18 mouse cellular contexts compared by ENCODE assay signal in the genomic region with DNA sequence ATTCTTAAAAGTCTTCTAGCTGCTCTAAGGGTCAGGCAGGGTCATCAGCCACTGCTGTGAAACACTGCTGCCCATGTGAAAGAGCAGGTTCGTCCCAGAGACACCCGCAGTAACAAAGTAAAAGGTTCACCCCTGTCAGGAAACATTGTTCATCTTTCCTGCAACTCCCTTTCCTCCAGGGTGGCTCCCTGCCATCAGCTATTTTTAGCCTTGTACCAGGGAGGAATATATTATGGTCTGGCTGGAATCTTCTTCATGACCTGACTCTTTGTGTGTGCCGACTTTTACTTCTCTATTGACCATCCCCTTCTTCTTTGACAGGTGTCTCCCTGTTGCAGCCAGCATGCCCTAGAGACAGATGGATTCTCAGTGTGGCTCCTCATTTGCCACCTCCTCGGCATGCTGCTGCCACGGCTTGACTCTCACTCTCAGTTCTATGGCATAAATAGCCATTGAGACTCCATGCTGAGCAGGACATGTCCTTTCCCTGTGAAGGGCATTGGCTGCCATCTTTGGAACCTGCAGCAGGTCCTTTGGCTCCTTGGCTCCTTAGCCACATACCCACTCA. TPM values are rescaled to one million over a fixed set of nuclear protein-coding genes. Genes with fewer than 3 reads are reported as not detected.
DNase-seq lines count a peak whose midpoint lies in the region; ATAC-seq lines count a peak whose summit lies in the region.
"Had no signal": no experiment of that assay in that cellular context is flagged by ENCODE, and none has a peak within 500 bp of the region (broad histone marks: within the 10 kb centered on the region; RNA-seq: fewer than 3 reads in every experiment).

No protein-coding gene starts in this region.

- H3K27ac ChIP-seq in midbrain, embryonic 11.5 days (ENCODE audit: low read depth, low read length) = no peak overlapping the region
- H3K27ac ChIP-seq in midbrain, embryonic 14.5 days (replicated peaks; ENCODE audit: low read depth, low read length) = no peak overlapping the region
- H3K27ac ChIP-seq in heart, embryonic 13.5 days (replicated peaks) = 0 out of 2 replicates have a peak overlapping the region, but pooled peaks have one; percentile 28
- no peak overlapping the region for H3K27ac ChIP-seq in forebrain, embryonic 12.5 days
- H3K27ac ChIP-seq: limb, embryonic 12.5 days; neural tube, embryonic 13.5 days; stomach, embryonic 15.5 days had no signal

- H3K4me2 ChIP-seq in midbrain, embryonic 11.5 days = no peak overlapping the region
- no peak overlapping the region for H3K4me2 ChIP-seq in midbrain, embryonic 14.5 days (ENCODE audit: low read length)
- H3K4me2 ChIP-seq in heart, embryonic 13.5 days = no peak overlapping the region
- no peak overlapping the region for H3K4me2 ChIP-seq in forebrain, embryonic 12.5 days
- H3K4me2 ChIP-seq: limb, embryonic 12.5 days; neural tube, embryonic 13.5 days; stomach, embryonic 15.5 days had no signal

- 71% methylated on average over 5 of the region's 5 CpGs for WGBS in midbrain, embryonic 11.5 days
- WGBS in midbrain, embryonic 14.5 days = 55% methylated on average over 5 of the region's 5 CpGs
- 55% methylated on average over 5 of the region's 5 CpGs for whole genome bisulfite sequencing in heart, embryonic 13.5 days
- WGBS in forebrain, embryonic 12.5 days = 67% methylated on average over 5 of the region's 5 CpGs

- no peaks in the 10 kb centered on the region for H3K9me3 ChIP-seq in midbrain, embryonic 11.5 days (ENCODE audit: control insufficient read depth, low read length)
- H3K9me3 ChIP-seq in midbrain, embryonic 14.5 days (ENCODE audit: control insufficient read depth, low read length) = no peaks in the 10 kb centered on the region
- H3K9me3 ChIP-seq in heart, embryonic 13.5 days = peaks cover 7% of the 10 kb centered on the region
- no peaks in the 10 kb centered on the region for H3K9me3 ChIP-seq in forebrain, embryonic 12.5 days
- H3K9me3 ChIP-seq: limb, embryonic 12.5 days; stomach, embryonic 15.5 days had no signal

- intact Hi-C loops in left cerebral cortex, postnatal 14 days (cut with DNase I) = no loop called here

- no peak overlapping the region for H3K4me3 ChIP-seq in midbrain, embryonic 11.5 days (ENCODE audit: low read depth, low read length)
- H3K4me3 ChIP-seq in midbrain, embryonic 14.5 days (replicated peaks; ENCODE audit: low read depth, low read length) = no peak overlapping the region
- no peak overlapping the region for H3K4me3 ChIP-seq in heart, embryonic 13.5 days
- no peak overlapping the region for H3K4me3 ChIP-seq in forebrain, embryonic 12.5 days (replicated peaks)
- H3K4me3 ChIP-seq: limb, embryonic 12.5 days; neural tube, embryonic 13.5 days; stomach, embryonic 15.5 days had no signal

- H3K36me3 ChIP-seq in midbrain, embryonic 11.5 days (ENCODE audit: control insufficient read depth, insufficient read depth, low read length) = no peaks in the 10 kb centered on the region
- H3K36me3 ChIP-seq in midbrain, embryonic 14.5 days (ENCODE audit: control insufficient read depth, insufficient read depth, low read length) = no peaks in the 10 kb centered on the region
- H3K36me3 ChIP-seq in heart, embryonic 13.5 days = no peaks in the 10 kb centered on the region
- no peaks in the 10 kb centered on the region for H3K36me3 ChIP-seq in forebrain, embryonic 12.5 days (replicated peaks)
- H3K36me3 ChIP-seq: limb, embryonic 12.5 days; neural tube, embryonic 13.5 days; stomach, embryonic 15.5 days had no signal

- no peak for DNase-seq in cerebellum, postnatal 4 days (ENCODE audit: low spot score in 2 of 2)
- DNase-seq in midbrain, embryonic 11.5 days (ENCODE audit: low spot score, missing footprints) = peak; percentile 78
- no peak for DNase-seq in midbrain, embryonic 14.5 days
- no peak for DNase-seq in left cerebral cortex, postnatal 14 days (ENCODE audit: low spot score in 2 of 2)
- DNase-seq in embryo, embryonic 11 days = no peak
- DNase-seq: kidney, postnatal 4 days; layer of hippocampus, postnatal 36 days had no signal

- peak; percentile 93 for ATAC-seq in cerebellum, adult (ENCODE audit: insufficient number of reproducible peaks, low FRiP score, low TSS enrichment)
- no peak for ATAC-seq in midbrain, embryonic 11.5 days (ENCODE audit: low FRiP score)
- no peak for ATAC-seq in midbrain, embryonic 14.5 days (ENCODE audit: low FRiP score, low TSS enrichment)
- ATAC-seq in heart, embryonic 13.5 days (ENCODE audit: extremely low read depth, insufficient number of reproducible peaks, low FRiP score, low TSS enrichment) = no peak
- no peak for ATAC-seq in forebrain, embryonic 12.5 days (ENCODE audit: low FRiP score)
- ATAC-seq: intestine, embryonic 16.5 days; Patski had no signal

- no peaks in the 10 kb centered on the region for H3K27me3 ChIP-seq in midbrain, embryonic 11.5 days (ENCODE audit: control insufficient read depth, insufficient read depth, low read length)
- no peaks in the 10 kb centered on the region for H3K27me3 ChIP-seq in midbrain, embryonic 14.5 days (ENCODE audit: control insufficient read depth, insufficient read depth, low read length)
- peaks cover 24% of the 10 kb centered on the region for H3K27me3 ChIP-seq in heart, embryonic 13.5 days (replicated peaks)
- peaks cover 5% of the 10 kb centered on the region; the same call in 1 of the 2 replicates for H3K27me3 ChIP-seq in forebrain, embryonic 12.5 days
- H3K27me3 ChIP-seq: stomach, embryonic 15.5 days had no signal

- no peak overlapping the region for H3K9ac ChIP-seq in midbrain, embryonic 11.5 days (ENCODE audit: low read length)
- no peak overlapping the region for H3K9ac ChIP-seq in midbrain, embryonic 14.5 days (replicated peaks; ENCODE audit: low read length)
- 0 out of 2 replicates have a peak overlapping the region, but pooled peaks have one; percentile 14 for H3K9ac ChIP-seq in heart, embryonic 13.5 days
- H3K9ac ChIP-seq in forebrain, embryonic 12.5 days = no peak overlapping the region
- H3K9ac ChIP-seq: limb, embryonic 12.5 days; neural tube, embryonic 13.5 days; stomach, embryonic 15.5 days had no signal

- H3K4me1 ChIP-seq in midbrain, embryonic 11.5 days (ENCODE audit: control insufficient read depth, insufficient read depth, low read length) = no peaks in the 10 kb centered on the region
- no peaks in the 10 kb centered on the region for H3K4me1 ChIP-seq in midbrain, embryonic 14.5 days (ENCODE audit: control insufficient read depth, insufficient read depth, low read length)
- peaks cover 19% of the 10 kb centered on the region for H3K4me1 ChIP-seq in heart, embryonic 13.5 days
- H3K4me1 ChIP-seq in forebrain, embryonic 12.5 days = no peaks in the 10 kb centered on the region
- H3K4me1 ChIP-seq: limb, embryonic 12.5 days; neural tube, embryonic 13.5 days; stomach, embryonic 15.5 days had no signal

RNA-seq across cellular contexts. Expression of a gene that starts 9.7 kb away (rescaled TPM):
- polyA plus RNA-seq in midbrain, embryonic 11.5 days (2014; fragmentation: Nextera tagmentation; extraction: Ambion mirVana) = not detected in 2 replicates
- not detected in 2 replicates for polyA plus RNA-seq in midbrain, embryonic 14.5 days (2014; fragmentation: Nextera tagmentation; extraction: Ambion mirVana)
- polyA plus RNA-seq in heart, embryonic 13.5 days (2015; fragmentation: Nextera tagmentation; extraction: Ambion mirVana) = 16.6 and 19.9 TPM in 2 replicates
- 0.05 and 0.19 TPM in 2 replicates for polyA plus RNA-seq in forebrain, embryonic 12.5 days (2016; fragmentation: Nextera tagmentation; extraction: Ambion mirVana)
- not detected for total RNA-seq in left cerebral cortex, postnatal 14 days (2021)
- total RNA-seq: hematopoietic stem cell, adult 5-6 weeks; layer of hippocampus, postnatal 36 days had no signal
- polyA plus RNA-seq: Patski; small intestine, adult 2 months had no signal

RNA-seq across cellular contexts. Expression of a gene that starts 41.6 kb away (rescaled TPM):
- 0.23 and 0.57 TPM in 2 replicates for polyA plus RNA-seq in midbrain, embryonic 11.5 days (2014; fragmentation: Nextera tagmentation; extraction: Ambion mirVana)
- 0.47 TPM in 1 of 2 replicates, not detected in the other for polyA plus RNA-seq in midbrain, embryonic 14.5 days (2014; fragmentation: Nextera tagmentation; extraction: Ambion mirVana)
- 0.41 and 0.46 TPM in 2 replicates for polyA plus RNA-seq in heart, embryonic 13.5 days (2015; fragmentation: Nextera tagmentation; extraction: Ambion mirVana)
- 0.13 and 0.26 TPM in 2 replicates for polyA plus RNA-seq in forebrain, embryonic 12.5 days (2016; fragmentation: Nextera tagmentation; extraction: Ambion mirVana)
- under 1 TPM; 0.70 to 0.82 TPM for total RNA-seq in left cerebral cortex, postnatal 14 days (2021)
- total RNA-seq: midbrain, postnatal 0 days had no signal
- polyA plus RNA-seq: Patski had no signal

Comparison
In these comparisons a context has a peak if more than half of its experiments do, and no peak if none do; other contexts are left out.
1. RNA of a gene that starts 9.7 kb away (polyA plus RNA-seq): 16.6 to 19.9 TPM in heart, embryonic 13.5 days; 0.05 to 0.19 TPM in forebrain, embryonic 12.5 days, not detected in midbrain, embryonic 11.5 days and not detected in midbrain, embryonic 14.5 days; every median in the first group is over 10 times any median in the second.